Mouse (Mus musculus): ENCODE measurements around the gene Med12.
"Not testable (repeated sequence)": the region's sequence is repeated elsewhere in the genome, so short reads cannot be mapped to it uniquely, and the experiment has no call there.

The Med12 gene

GRCm38 (mm10) chrX:101299473-101300426 is 25.9 kb downstream of the Med12 start:
- in situ Hi-C loops (cut with MboI; ENCODE audit: low sequenced_read_pairs): no loop called here

- in situ Hi-C loops (cut with MboI; ENCODE audit: low sequenced_read_pairs): no loop called here
Observed at GRCm38 (mm10) chrX:101300427-101301030, 26.7 kb downstream of the Med12 start.

GRCm38 (mm10) chrX:101301654-101302053 is 27.8 kb downstream of the Med12 start:
- in situ Hi-C loops (cut with MboI; ENCODE audit: low sequenced_read_pairs): no loop called here

- in situ Hi-C loops (cut with MboI; ENCODE audit: low sequenced_read_pairs): no loop called here
Observed at GRCm38 (mm10) chrX:101304646-101305045, 30.8 kb downstream of the Med12 start.

GRCm38 (mm10) chrX:101309299-101309698 is 35.5 kb downstream of the Med12 start:
- in situ Hi-C loops (cut with MboI; ENCODE audit: low sequenced_read_pairs): no loop called here

- in situ Hi-C loops (cut with MboI; ENCODE audit: low sequenced_read_pairs): no loop called here
Observed at GRCm38 (mm10) chrX:101313625-101314359, 40.0 kb downstream of the Med12 start.

- in situ Hi-C loops (cut with MboI; ENCODE audit: low sequenced_read_pairs): no loop called here
Observed at GRCm38 (mm10) chrX:101319775-101320174, 45.9 kb downstream of the Med12 start.

- in situ Hi-C loops (cut with MboI; ENCODE audit: low sequenced_read_pairs): no loop called here
Observed at GRCm38 (mm10) chrX:101325989-101326899, 52.4 kb downstream of the Med12 start.

GRCm38 (mm10) chrX:101329372-101330028 is 55.7 kb downstream of the Med12 start:
- in situ Hi-C loops (cut with MboI; ENCODE audit: low sequenced_read_pairs): loop anchor here (5.0 kb wide), 1 partner anchor 197 kb away; no protein-coding TSS in a partner anchor

- in situ Hi-C loops (cut with MboI; ENCODE audit: low sequenced_read_pairs): loop anchor here (5.0 kb wide), 1 partner anchor 200 kb away; no protein-coding TSS in a partner anchor
Observed at GRCm38 (mm10) chrX:101332031-101332374, 58.2 kb downstream of the Med12 start.

- in situ Hi-C loops (cut with MboI; ENCODE audit: low sequenced_read_pairs): loop anchor here (5.0 kb wide), 1 partner anchor 200 kb away; no protein-coding TSS in a partner anchor
Observed at GRCm38 (mm10) chrX:101332375-101333211, 58.8 kb downstream of the Med12 start.

- in situ Hi-C loops (cut with MboI; ENCODE audit: low sequenced_read_pairs): loop anchor here (5.0 kb wide), 1 partner anchor 202 kb away; no protein-coding TSS in a partner anchor
Observed at GRCm38 (mm10) chrX:101334606-101335005, 60.8 kb downstream of the Med12 start.

GRCm38 (mm10) chrX:101338666-101339065 is 64.8 kb downstream of the Med12 start:
- in situ Hi-C loops (cut with MboI; ENCODE audit: low sequenced_read_pairs): no loop called here

GRCm38 (mm10) chrX:101342837-101343236 is 69.0 kb downstream of the Med12 start:
- in situ Hi-C loops (cut with MboI; ENCODE audit: low sequenced_read_pairs): not testable (repeated sequence)

GRCm38 (mm10) chrX:101345456-101345855 is 71.6 kb downstream of the Med12 start:
- in situ Hi-C loops (cut with MboI; ENCODE audit: low sequenced_read_pairs): no loop called here

- in situ Hi-C loops (cut with MboI; ENCODE audit: low sequenced_read_pairs): no loop called here
Observed at GRCm38 (mm10) chrX:101346475-101346874, 72.6 kb downstream of the Med12 start.
